Mouse (Mus musculus) cerebellum, adult (tissue): ENCODE measurements at regions not wholly inside any gene's neighbourhood (a gene's known extent, or its start where the extent isn't known, plus 50 kb on each side); places are given as distances from the start of the nearest gene placed in this dataset.
A peak's percentile ranks its signal among the peaks of the same experiment; 100 is the strongest.

Source experiments
- ATAC-seq: cut with Nextera tagmentation; 2 replicates; pipeline ENCODE4 v1.9.2; 2017; ENCODE audit warnings: mild to moderate bottlenecking, moderate library complexity, mixed read lengths; ENCODE audit not compliant: insufficient number of reproducible peaks, low FRiP score, low TSS enrichment

DNA sequence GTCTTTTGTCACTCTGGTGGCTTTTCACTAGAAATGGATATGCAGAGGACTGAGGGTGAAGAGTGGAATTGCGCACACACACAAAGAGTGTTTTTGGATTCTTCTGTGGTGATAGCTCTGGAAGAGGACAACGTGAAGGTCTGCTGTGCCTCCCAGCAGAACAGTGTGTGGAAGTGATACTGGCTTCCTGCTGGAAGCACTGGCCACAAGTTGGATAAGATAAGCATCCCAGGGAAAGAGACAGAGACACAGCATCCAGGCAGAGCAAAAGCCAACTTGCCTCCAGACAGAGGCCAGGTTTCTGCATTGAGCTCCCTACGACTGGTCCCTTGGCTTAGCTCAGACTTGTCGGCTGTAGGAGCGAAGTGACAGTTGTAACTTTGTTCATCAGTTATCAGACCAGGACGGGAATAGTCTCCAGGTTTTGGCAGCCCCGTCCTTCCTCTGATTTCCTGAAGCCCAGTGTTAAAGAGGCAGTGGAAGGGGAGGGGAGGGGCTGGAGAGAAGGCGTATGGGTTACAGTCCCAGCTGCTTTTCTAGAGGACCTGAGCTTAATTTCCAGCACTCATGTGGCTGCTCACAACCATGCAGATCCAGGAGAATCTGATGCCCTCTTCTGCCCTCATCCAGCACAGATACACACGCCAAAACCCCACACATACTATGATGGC, 89.2 kb downstream of the Tmem170b start:
- no peak for ATAC-seq

DNA sequence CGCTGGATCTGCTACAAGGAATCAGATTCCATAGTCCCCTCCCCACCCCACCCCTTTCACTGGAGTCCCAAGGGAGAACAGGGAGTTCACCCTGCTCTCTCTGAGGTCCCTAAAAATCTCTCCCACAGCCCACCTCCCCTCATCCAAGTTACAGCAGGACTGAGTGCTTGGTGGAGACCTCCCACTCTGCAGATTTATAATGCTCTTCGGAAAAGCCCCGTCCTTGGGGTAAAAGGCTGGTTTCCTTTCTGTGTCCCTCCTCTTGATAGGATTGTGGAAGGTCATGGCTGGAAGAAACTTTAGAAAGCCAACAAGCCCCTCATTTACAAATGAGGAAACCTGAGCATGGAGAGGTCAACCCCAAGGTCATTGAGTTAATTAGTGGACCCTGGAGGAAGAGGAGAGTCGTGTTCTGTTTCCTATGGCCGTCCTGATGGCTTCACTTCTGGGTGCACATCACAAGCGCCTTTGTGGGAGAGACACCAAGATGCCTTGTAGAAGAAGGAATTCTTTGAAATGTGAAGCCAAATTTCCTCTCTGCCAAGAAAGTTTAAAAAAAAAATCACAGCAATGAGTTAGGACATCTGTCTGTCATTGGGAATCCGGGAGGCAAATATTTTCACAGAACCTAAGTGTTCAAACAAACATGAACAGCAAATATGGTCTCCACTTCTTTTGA, 91.2 kb downstream of the Tmem170b start:
- ATAC-seq: no peak

DNA sequence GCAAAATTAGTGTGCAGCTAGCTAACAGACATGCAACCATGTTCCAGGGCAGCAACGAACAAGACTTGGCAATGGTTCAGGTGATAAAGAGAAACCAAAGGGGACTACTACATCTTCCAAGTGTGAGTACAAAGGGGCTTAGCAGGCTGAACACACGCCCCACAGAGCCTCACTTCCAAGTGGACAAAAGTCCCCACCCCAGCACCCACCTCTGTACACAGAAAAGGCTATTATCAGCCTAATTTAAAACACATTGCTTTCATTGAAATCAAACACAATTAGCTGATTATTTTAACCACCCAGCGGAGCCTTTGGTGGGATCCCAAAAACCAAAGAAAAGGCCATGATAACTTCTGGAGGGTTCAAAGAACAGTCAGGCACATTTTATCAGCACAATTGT, 95.6 kb downstream of the Tmem170b start:
- ATAC-seq: no peak

DNA sequence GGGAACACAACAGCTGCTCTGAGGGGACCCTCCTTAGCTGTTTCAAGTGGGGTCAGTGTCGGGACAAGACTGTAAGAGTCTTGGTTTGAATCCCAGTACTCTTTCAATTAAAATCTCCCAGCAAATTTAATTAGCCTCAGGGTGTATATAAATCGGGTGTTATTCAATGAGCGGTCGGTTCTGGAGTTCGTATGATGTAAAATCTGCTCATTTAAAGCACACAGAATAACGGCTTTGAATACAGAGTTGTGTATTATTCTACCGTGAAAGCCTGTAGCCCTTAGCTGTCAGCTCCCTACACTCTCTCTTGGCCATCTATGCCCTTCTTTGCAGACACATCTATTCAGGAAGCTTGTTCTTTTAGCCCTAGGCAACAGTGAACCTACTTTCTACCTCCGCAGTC, 96.1 kb downstream of the Tmem170b start:
- ATAC-seq: no peak

DNA sequence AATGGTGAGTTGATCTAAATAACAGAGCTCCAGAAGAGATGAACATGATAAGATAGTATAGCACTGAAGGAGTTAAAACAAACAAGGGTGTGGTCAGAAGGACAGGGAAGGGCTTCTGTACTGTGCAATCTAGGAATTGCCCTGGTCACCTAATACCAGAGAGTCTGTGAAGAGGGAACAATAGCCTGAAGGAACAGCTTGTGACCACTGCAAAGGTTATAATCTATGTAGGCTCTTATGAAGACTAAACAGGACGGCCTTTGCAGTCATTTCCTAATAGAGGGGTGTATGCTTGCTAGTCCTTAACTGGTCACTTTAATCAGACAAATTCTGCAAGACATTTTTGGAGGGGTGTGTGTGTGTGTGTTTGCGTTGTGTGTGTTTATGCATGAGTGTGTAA, 97.5 kb downstream of the Tmem170b start:
- ATAC-seq: no peak

DNA sequence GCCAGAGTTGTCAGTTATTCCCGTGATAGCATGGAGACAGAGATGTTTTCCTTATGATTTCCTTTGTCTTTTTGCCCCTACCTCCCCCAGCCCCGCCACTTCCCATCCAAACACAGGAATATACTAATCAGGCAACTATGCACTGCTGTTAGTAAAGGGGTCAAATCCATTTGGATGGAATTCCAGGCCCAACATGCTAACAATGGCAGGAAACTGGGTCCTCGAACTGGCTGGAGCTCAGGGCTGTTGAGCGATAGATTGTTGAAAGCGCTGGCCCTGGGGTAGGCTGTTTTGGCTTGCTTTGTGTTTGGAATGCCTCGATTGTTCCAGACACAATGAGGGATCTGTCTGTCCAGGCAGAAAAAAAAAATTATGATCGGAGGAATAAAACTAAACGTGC, 97.9 kb downstream of the Tmem170b start:
- no peak for ATAC-seq

DNA sequence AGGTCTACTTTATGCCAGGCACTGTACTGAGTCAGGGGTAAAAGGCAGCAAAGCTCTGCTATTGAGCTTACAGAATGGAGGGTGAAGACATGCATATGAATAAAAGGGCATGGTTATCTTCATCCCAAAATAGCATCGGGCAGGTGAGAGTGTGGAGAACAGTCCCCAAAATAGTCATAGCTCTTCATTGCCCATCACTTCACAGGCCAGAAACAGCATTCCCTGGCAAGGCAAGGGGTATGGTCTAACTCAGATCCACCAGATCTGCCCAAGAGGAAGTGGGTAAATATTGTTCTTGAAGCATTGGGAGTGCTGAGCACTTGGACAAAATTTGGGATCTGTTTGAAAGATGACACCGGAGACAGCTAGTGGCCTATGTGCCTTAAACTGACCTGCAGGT, 99.1 kb downstream of the Tmem170b start:
- ATAC-seq: no peak

DNA sequence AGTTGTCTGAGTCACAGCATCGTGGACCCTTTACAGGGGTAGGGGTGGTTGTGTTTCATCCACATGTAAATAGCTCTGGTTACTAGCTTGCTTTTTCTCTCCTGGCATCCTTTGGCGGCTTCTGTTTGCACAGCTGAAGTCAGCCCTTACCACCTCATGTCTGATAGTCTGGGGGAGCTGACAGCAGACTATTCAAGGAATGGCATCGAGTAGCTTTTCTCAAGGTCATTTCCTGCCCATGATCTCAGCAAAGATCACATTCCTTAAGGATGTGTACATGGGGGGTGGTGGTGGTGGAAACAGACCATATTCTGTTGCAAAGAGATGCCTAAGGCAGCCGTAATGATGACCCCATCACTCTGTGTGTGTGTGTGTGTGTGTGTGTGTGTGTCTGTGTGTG, 99.9 kb downstream of the Tmem170b start:
- ATAC-seq: no peak

DNA sequence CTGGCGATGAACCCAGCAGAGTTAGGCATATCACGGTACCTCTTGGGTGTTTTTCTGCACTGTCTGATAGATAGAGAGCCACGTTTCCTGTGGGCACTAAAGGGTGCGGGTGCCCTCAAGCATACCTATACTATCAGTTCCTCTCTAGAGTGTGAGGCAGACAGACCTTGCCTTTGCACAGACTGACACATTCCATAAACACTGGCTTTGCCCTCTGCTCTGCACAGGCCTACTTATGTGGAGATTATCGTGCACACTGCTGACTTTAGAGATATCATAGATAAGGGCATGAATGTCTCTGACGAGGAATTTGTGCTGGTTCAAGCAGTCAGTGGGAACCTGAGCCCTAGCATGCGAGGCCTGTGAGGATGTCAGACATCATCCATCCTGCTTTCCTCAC, 102.1 kb downstream of the Tmem170b start:
- ATAC-seq: no peak

DNA sequence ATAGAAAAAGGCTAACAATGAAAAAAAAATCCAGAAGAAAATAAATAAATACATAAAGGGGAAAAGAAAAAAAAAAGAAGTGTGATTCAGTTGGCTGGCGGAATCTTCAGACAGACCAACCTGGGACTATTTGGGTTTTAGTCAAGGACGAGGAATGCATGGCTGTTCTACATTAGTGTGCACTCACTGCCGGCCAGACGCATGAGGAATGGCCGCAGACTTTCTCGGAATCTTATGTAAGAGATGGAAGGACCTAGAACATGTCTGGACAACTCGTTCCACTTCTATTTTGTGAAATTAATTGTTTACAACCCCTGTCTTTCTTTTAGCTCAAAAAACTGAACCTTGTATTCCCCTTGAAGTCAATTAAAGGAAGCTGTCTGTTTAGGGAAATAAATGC, 103.4 kb downstream of the Tmem170b start:
- ATAC-seq: no peak

DNA sequence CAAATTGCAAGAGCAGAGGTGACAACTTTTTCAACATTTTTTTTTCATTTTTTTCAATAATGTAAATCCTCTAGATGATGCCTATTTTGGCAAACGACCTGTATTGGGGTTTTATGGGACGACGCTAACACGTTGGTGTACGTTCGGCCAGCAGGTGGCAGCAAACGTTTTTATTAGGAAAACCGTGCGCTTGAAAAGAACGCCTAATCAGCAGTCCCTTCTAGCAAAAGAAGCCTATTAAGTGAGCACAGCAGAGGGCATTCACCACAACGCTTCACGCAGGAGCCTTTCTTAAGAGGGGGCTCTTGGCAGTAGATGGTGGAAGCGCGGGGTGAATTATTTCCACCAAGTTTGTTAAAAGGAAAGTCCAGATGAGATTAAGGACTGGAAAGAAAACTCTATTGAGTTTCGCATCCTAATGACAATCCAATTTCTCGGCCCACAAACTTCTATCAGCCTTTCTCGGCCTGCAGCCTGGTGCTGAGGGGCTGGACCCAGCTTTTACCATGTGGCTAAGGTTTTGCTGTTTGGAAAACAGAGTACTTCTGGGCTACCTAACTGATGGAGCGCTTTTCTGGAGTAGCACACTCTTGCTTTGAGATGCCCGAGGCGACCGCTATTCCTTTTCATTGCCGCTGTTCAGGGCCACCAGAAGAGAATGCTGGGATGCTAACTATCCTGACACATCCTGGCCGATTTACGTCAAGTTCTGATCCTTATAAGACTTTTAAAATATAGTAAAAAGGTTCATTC, 103.9 kb downstream of the Tmem170b start:
- peak; percentile 82 for ATAC-seq

DNA sequence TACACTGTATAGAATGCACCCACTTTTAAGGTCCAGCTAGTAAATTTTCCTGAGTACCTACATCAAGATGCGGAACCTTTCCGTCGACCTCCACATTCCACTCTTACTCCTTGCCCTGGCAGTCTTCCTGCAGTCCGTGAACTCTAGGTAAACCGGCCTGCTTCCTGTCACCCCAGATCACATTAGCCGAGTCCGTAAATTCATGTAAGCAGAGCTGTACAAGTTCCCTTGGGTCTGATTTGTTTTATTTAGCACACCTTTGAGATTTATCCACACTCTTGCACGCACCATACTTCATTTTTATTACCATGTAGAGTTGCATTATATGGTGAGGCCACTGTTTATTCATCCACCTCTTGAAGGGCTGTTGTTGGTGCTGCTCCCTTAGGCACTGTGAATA, 106.9 kb downstream of the Tmem170b start:
- ATAC-seq: no peak
